Mouse (Mus musculus): ENCODE data around the gene Magi1. TPM values are rescaled to one million over a fixed set of nuclear protein-coding genes. Genes with fewer than 3 reads are reported as not detected.

Magi1 gene
- total RNA-seq, 2 experiments from 2014 or later = 27.2 to 29.0 TPM

GRCm38 (mm10) chr6:94205926-94206325 lies 77.8 kb downstream of the Magi1 start:
- no peak for DNase-seq (ENCODE audit: low spot score in 2 of 2)

- DNase-seq (ENCODE audit: low spot score in 2 of 2) = no peak
These were observed 80.0 kb downstream of the Magi1 start for GRCm38 (mm10) chr6:94203642-94204145.

GRCm38 (mm10) chr6:94201940-94202339 lies 81.8 kb downstream of the Magi1 start:
- DNase-seq (ENCODE audit: low spot score in 2 of 2) = no peak

GRCm38 (mm10) chr6:94200910-94201309 lies 82.8 kb downstream of the Magi1 start:
- DNase-seq (ENCODE audit: low spot score in 2 of 2) = no peak

- no peak for DNase-seq (ENCODE audit: low spot score in 2 of 2)
These were observed 84.0 kb downstream of the Magi1 start for GRCm38 (mm10) chr6:94199696-94200095.

- DNase-seq (ENCODE audit: low spot score in 2 of 2) = no peak
These were observed 85.9 kb downstream of the Magi1 start for GRCm38 (mm10) chr6:94197831-94198230.

- DNase-seq (ENCODE audit: low spot score in 2 of 2) = no peak
These were observed 88.3 kb downstream of the Magi1 start for GRCm38 (mm10) chr6:94195303-94195911.

- no peak for DNase-seq (ENCODE audit: low spot score in 2 of 2)
These were observed 92.9 kb downstream of the Magi1 start for GRCm38 (mm10) chr6:94190830-94191229.

- no peak for DNase-seq (ENCODE audit: low spot score in 2 of 2)
These were observed 94.3 kb downstream of the Magi1 start for GRCm38 (mm10) chr6:94189379-94189778.

GRCm38 (mm10) chr6:94186628-94187319 lies 96.9 kb downstream of the Magi1 start:
- peak in 1 of 2 experiments; percentile 19 for DNase-seq (ENCODE audit: low spot score in 2 of 2)

- DNase-seq (ENCODE audit: low spot score in 2 of 2) = no peak
These were observed 99.4 kb downstream of the Magi1 start for GRCm38 (mm10) chr6:94184268-94184667.

GRCm38 (mm10) chr6:94183354-94183851 lies 100.3 kb downstream of the Magi1 start:
- no peak for DNase-seq (ENCODE audit: low spot score in 2 of 2)

- no peak for DNase-seq (ENCODE audit: low spot score in 2 of 2)
These were observed 102.0 kb downstream of the Magi1 start for GRCm38 (mm10) chr6:94181673-94182255.

GRCm38 (mm10) chr6:94180331-94181150 lies 103.2 kb downstream of the Magi1 start:
- no peak for DNase-seq (ENCODE audit: low spot score in 2 of 2)

GRCm38 (mm10) chr6:94177559-94177958 lies 106.2 kb downstream of the Magi1 start:
- DNase-seq (ENCODE audit: low spot score in 2 of 2) = no peak

GRCm38 (mm10) chr6:94176705-94177104 lies 107.0 kb downstream of the Magi1 start:
- no peak for DNase-seq (ENCODE audit: low spot score in 2 of 2)

- no peak for DNase-seq (ENCODE audit: low spot score in 2 of 2)
These were observed 112.5 kb downstream of the Magi1 start for GRCm38 (mm10) chr6:94171250-94171649.

GRCm38 (mm10) chr6:94169581-94170194 lies 114.0 kb downstream of the Magi1 start:
- DNase-seq (ENCODE audit: low spot score in 2 of 2) = no peak

- no peak for DNase-seq (ENCODE audit: low spot score in 2 of 2)
These were observed 117.8 kb downstream of the Magi1 start for GRCm38 (mm10) chr6:94165951-94166350.

- no peak for DNase-seq (ENCODE audit: low spot score in 2 of 2)
These were observed 118.8 kb downstream of the Magi1 start for GRCm38 (mm10) chr6:94164753-94165536.
